18 mouse cellular contexts compared by ENCODE assay signal in the genomic region with DNA sequence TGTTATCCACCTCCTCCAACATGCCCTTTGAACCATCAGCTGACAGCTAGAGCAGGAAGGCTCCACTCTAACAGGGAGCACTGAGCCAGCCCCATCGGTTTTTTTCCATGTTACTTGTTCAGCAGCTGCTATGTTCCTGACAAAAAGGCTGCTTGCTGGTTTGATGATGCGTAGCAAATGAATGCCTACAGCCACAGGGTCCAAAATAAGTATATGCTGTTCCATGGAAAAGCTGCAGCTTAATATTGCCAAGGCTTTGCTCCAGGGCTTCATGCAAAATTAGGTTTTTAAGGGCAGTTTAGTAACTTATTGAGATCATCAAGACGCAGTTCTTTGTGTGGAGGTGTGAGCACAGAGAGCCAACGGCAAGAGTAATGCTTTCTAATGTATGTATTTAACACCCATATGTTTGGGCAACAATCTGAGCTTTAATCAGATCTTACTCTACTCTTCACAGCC. TPM values are rescaled to one million over a fixed set of nuclear protein-coding genes. Genes with fewer than 3 reads are reported as not detected.
DNase-seq lines count a peak whose midpoint lies in the region; ATAC-seq lines count a peak whose summit lies in the region.
"Had no signal": no experiment of that assay in that cellular context is flagged by ENCODE, and none has a peak within 500 bp of the region (broad histone marks: within the 10 kb centered on the region; RNA-seq: fewer than 3 reads in every experiment).

No protein-coding gene starts in this region.

- no peak overlapping the region for H3K27ac ChIP-seq in hindbrain, embryonic 11.5 days (ENCODE audit: low read depth, low read length)
- H3K27ac ChIP-seq in hindbrain, embryonic 10.5 days, result no peak overlapping the region
- 0 out of 2 replicates have a peak overlapping the region, but pooled peaks have one; percentile 6 for H3K27ac ChIP-seq in hindbrain, embryonic 13.5 days
- no peak overlapping the region for H3K27ac ChIP-seq in kidney, embryonic 16.5 days (ENCODE audit: low read length)
- H3K27ac ChIP-seq: hindbrain, embryonic 15.5 days; limb, embryonic 10.5 days; liver, embryonic 12.5 days had no signal

- H3K9me3 ChIP-seq in hindbrain, embryonic 11.5 days (ENCODE audit: control insufficient read depth, low read length), result no peaks in the 10 kb centered on the region
- no peaks in the 10 kb centered on the region for H3K9me3 ChIP-seq in hindbrain, embryonic 10.5 days
- H3K9me3 ChIP-seq in hindbrain, embryonic 13.5 days, result no peaks in the 10 kb centered on the region
- H3K9me3 ChIP-seq in kidney, embryonic 16.5 days (ENCODE audit: low read length), result no peaks in the 10 kb centered on the region
- H3K9me3 ChIP-seq: G1E; hindbrain, embryonic 15.5 days; limb, embryonic 10.5 days; liver, embryonic 12.5 days had no signal

- no peak for DNase-seq in hindbrain, embryonic 11.5 days (ENCODE audit: low spot score)
- no peak for DNase-seq in hindbrain, embryonic 10.5 days (ENCODE audit: low spot score)
- peak; percentile 16 for DNase-seq in retina, embryonic 14.5 days (ENCODE audit: low spot score)
- DNase-seq in lung, postnatal 36 days, result no peak
- no peak for DNase-seq in frontal cortex, postnatal 14 days (ENCODE audit: low spot score in 2 of 2)
- DNase-seq: adrenal gland, adult 8-10 months; cerebellum, adult 8-10 months; right cerebral cortex, postnatal 25 days had no signal

- no peak overlapping the region for H3K4me3 ChIP-seq in hindbrain, embryonic 11.5 days (ENCODE audit: low read depth, low read length)
- no peak overlapping the region for H3K4me3 ChIP-seq in hindbrain, embryonic 10.5 days
- no peak overlapping the region for H3K4me3 ChIP-seq in hindbrain, embryonic 13.5 days
- no peak overlapping the region for H3K4me3 ChIP-seq in kidney, embryonic 16.5 days (ENCODE audit: low read length)
- H3K4me3 ChIP-seq: hindbrain, embryonic 15.5 days; limb, embryonic 10.5 days; liver, embryonic 12.5 days had no signal

- no peaks in the 10 kb centered on the region for H3K27me3 ChIP-seq in hindbrain, embryonic 11.5 days (ENCODE audit: control insufficient read depth, insufficient read depth, low read length)
- no peaks in the 10 kb centered on the region for H3K27me3 ChIP-seq in hindbrain, embryonic 10.5 days (ENCODE audit: insufficient read depth, poor library complexity, severe bottlenecking)
- no peaks in the 10 kb centered on the region for H3K27me3 ChIP-seq in hindbrain, embryonic 13.5 days
- no peaks in the 10 kb centered on the region for H3K27me3 ChIP-seq in kidney, embryonic 16.5 days (ENCODE audit: insufficient read depth, low read length)
- H3K27me3 ChIP-seq: hindbrain, embryonic 15.5 days; liver, embryonic 12.5 days had no signal

- H3K9ac ChIP-seq in hindbrain, embryonic 11.5 days (ENCODE audit: low read depth, low read length), result no peak overlapping the region
- H3K9ac ChIP-seq in hindbrain, embryonic 13.5 days, result no peak overlapping the region
- H3K9ac ChIP-seq in kidney, embryonic 16.5 days (replicated peaks; ENCODE audit: low read length), result no peak overlapping the region
- H3K9ac ChIP-seq: hindbrain, embryonic 15.5 days; liver, embryonic 12.5 days had no signal

- no peak overlapping the region for H3K4me2 ChIP-seq in hindbrain, embryonic 11.5 days (replicated peaks; ENCODE audit: low read depth, low read length)
- H3K4me2 ChIP-seq in hindbrain, embryonic 13.5 days, result no peak overlapping the region
- no peak overlapping the region for H3K4me2 ChIP-seq in kidney, embryonic 16.5 days (replicated peaks; ENCODE audit: low read depth, low read length)
- H3K4me2 ChIP-seq: hindbrain, embryonic 15.5 days; liver, embryonic 12.5 days had no signal

- WGBS in hindbrain, embryonic 11.5 days, result 63% methylated on average over 4 of the region's 4 CpGs
- WGBS in hindbrain, embryonic 10.5 days, result 75% methylated on average over 4 of the region's 4 CpGs
- 35% methylated on average over 4 of the region's 4 CpGs for WGBS in hindbrain, embryonic 13.5 days
- 63% methylated on average over 4 of the region's 4 CpGs for WGBS in kidney, embryonic 16.5 days

- ATAC-seq in hindbrain, embryonic 11.5 days (ENCODE audit: low FRiP score), result 0 out of 2 replicates have a peak, but pooled peaks have one; percentile 25
- no peak for ATAC-seq in hindbrain, embryonic 13.5 days (ENCODE audit: low FRiP score)
- peak; percentile 61; the same call in 1 of the 2 replicates for ATAC-seq in kidney, embryonic 16.5 days (ENCODE audit: low FRiP score, low TSS enrichment)
- ATAC-seq: liver, embryonic 12.5 days had no signal

- H3K36me3 ChIP-seq in hindbrain, embryonic 11.5 days (ENCODE audit: control insufficient read depth, insufficient read depth, low read length), result no peaks in the 10 kb centered on the region
- no peaks in the 10 kb centered on the region for H3K36me3 ChIP-seq in hindbrain, embryonic 10.5 days
- no peaks in the 10 kb centered on the region for H3K36me3 ChIP-seq in hindbrain, embryonic 13.5 days
- H3K36me3 ChIP-seq in kidney, embryonic 16.5 days (ENCODE audit: insufficient read depth, low read length), result no peaks in the 10 kb centered on the region
- H3K36me3 ChIP-seq: G1E; hindbrain, embryonic 15.5 days; limb, embryonic 10.5 days; liver, embryonic 12.5 days had no signal

- H3K4me1 ChIP-seq in hindbrain, embryonic 11.5 days (replicated peaks; ENCODE audit: control insufficient read depth, insufficient read depth, low read length), result no peaks in the 10 kb centered on the region
- no peaks in the 10 kb centered on the region for H3K4me1 ChIP-seq in hindbrain, embryonic 10.5 days (replicated peaks)
- H3K4me1 ChIP-seq in hindbrain, embryonic 13.5 days (replicated peaks), result peaks cover 10% of the 10 kb centered on the region; the same call in 1 of the 2 replicates
- H3K4me1 ChIP-seq in kidney, embryonic 16.5 days (ENCODE audit: insufficient read depth, low read length), result no peaks in the 10 kb centered on the region
- H3K4me1 ChIP-seq: hindbrain, embryonic 15.5 days; limb, embryonic 10.5 days; liver, embryonic 12.5 days had no signal

RNA-seq across cellular contexts. Expression of a gene that starts 9.7 kb away (rescaled TPM):
- not detected in 2 replicates for polyA plus RNA-seq in hindbrain, embryonic 11.5 days (2014; fragmentation: Nextera tagmentation; extraction: Ambion mirVana)
- not detected in 2 replicates for polyA plus RNA-seq in hindbrain, embryonic 10.5 days (2016; fragmentation: Nextera tagmentation; extraction: Ambion mirVana)
- 0.09 and 0.19 TPM in 2 replicates for polyA plus RNA-seq in hindbrain, embryonic 13.5 days (2015; fragmentation: Nextera tagmentation; extraction: Ambion mirVana)
- polyA plus RNA-seq in kidney, embryonic 16.5 days (2015; fragmentation: Nextera tagmentation; extraction: Ambion mirVana), result 70.5 and 75.4 TPM in 2 replicates
- polyA plus RNA-seq: embryonic facial prominence, embryonic 14.5 days; G1E; gonadal fat pad, adult 2 months; heart, embryonic 14.5 days; limb, embryonic 10.5 days; liver, embryonic 12.5 days had no signal

RNA-seq across cellular contexts. Expression of a gene that starts 25.5 kb away (rescaled TPM):
- not detected in 2 replicates for polyA plus RNA-seq in hindbrain, embryonic 11.5 days (2014; fragmentation: Nextera tagmentation; extraction: Ambion mirVana)
- polyA plus RNA-seq in hindbrain, embryonic 10.5 days (2016; fragmentation: Nextera tagmentation; extraction: Ambion mirVana), result 0.20 TPM in 1 of 2 replicates, not detected in the other
- 5.0 and 5.4 TPM in 2 replicates for polyA plus RNA-seq in hindbrain, embryonic 13.5 days (2015; fragmentation: Nextera tagmentation; extraction: Ambion mirVana)
- polyA plus RNA-seq in kidney, embryonic 16.5 days (2015; fragmentation: Nextera tagmentation; extraction: Ambion mirVana), result not detected in 2 replicates
- polyA plus RNA-seq: embryonic facial prominence, embryonic 14.5 days; G1E; gonadal fat pad, adult 2 months; heart, embryonic 14.5 days; limb, embryonic 10.5 days; liver, embryonic 12.5 days; lung, embryonic 16.5 days had no signal

RNA-seq across cellular contexts. Expression of a gene that starts 38.6 kb away (rescaled TPM):
- 261 and 265 TPM in 2 replicates for polyA plus RNA-seq in hindbrain, embryonic 11.5 days (2014; fragmentation: Nextera tagmentation; extraction: Ambion mirVana)
- polyA plus RNA-seq in hindbrain, embryonic 10.5 days (2016; fragmentation: Nextera tagmentation; extraction: Ambion mirVana), result 160 and 174 TPM in 2 replicates
- polyA plus RNA-seq in hindbrain, embryonic 13.5 days (2015; fragmentation: Nextera tagmentation; extraction: Ambion mirVana), result 241 and 242 TPM in 2 replicates
- 86.5 and 99.9 TPM in 2 replicates for polyA plus RNA-seq in kidney, embryonic 16.5 days (2015; fragmentation: Nextera tagmentation; extraction: Ambion mirVana)

Comparison
In these comparisons a context has a peak if more than half of its experiments do, and no peak if none do; other contexts are left out.
1. RNA of a gene that starts 9.7 kb away (polyA plus RNA-seq): 70.5 to 75.4 TPM in kidney, embryonic 16.5 days; 0.09 to 0.19 TPM in hindbrain, embryonic 13.5 days, not detected in hindbrain, embryonic 10.5 days and not detected in hindbrain, embryonic 11.5 days; every median in the first group is over 10 times any median in the second.